Mouse (Mus musculus) c-Kit-positive CD71-positive TER-119-negative erythroid progenitor cells, embryonic 14.5 days (primary cell): ENCODE data around the gene Csgalnact2.

Experiments used
- DNase-seq: peaks from one replicate; pipeline ENCODE4 v3.0.0-alpha.2; 2013; ENCODE audit warnings: low read depth

Csgalnact2 gene

DNA sequence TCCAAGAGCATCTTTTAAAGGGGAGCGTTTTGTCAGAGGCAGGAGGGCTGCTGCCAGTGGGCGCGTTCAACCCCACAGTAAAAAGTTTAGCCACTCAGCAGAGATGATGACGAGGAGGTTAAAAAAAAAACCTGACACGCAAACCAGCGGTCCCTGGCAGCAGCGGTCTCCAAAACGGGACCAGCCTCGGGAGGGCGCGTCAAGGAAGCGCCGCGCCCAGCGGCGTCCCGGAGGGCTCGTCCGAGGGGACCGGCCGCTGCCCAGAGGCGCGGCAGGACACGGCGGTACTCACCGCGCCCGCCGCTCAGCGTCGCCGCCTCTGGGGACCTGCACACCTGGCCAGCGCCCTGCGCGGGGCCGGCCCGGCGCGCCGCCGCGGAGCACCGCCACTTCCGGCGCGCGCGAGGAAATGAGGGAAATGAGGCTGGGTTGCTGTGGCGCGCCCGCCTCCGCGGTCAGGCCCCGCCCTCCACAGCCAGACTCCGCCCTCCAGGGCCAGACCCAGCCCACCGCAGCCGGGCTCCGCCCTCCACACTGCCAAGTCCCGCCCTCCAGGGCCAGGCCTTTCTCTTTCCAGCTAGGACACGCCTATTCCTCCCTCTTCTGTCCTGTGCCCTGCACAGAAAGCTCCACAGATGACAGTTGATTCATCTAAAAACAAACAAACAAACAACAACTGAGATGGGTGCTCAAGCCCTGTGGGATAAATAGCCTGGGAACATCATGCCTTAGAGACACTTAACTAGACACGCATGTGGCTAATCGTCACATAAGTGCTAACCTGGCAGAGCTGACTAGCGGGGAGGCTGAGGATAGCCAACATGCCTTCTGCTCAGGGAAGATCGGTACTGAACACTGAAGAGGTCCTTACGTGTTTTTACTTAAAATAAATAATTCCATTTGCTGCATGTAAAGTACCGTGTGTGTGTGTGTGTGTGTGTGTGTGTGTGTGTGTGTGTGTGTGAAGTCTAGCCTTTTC lies at the start of gene Csgalnact2:
TSS of gene Csgalnact2 (minus strand) at position 410 of the 979 bp plus-strand sequence.
- peak; percentile 73 for DNase-seq

GRCm38 (mm10) chr6:118188599-118188998 lies 49.7 kb upstream of the Csgalnact2 start:
- DNase-seq = no peak

- no peak for DNase-seq
Measured at GRCm38 (mm10) chr6:118187285-118187641, 48.3 kb upstream of the Csgalnact2 start.

- no peak for DNase-seq
Measured at GRCm38 (mm10) chr6:118186620-118187284, 47.8 kb upstream of the Csgalnact2 start.

DNA sequence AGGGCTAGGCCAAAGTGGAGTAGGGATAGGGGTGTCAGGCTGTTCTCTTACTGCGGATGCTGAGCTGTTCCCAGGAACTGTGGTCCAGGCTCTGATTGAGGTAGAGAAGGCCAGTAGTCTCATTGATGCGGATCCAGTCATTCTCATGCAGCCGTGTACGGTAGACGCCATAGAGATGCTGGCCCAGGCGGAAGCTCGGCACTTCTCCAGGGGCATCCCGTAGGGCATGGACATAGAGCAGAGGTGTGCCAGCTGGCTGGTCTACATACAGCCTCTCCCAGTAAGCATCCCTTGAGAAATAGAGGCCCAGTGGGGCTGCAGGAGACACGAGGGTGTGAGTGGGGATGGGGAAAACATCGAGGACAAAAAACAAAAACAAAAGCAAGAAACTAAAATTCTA lies 45.2 kb upstream of the Csgalnact2 start:
- no peak for DNase-seq

GRCm38 (mm10) chr6:118180085-118180423 lies 41.1 kb upstream of the Csgalnact2 start:
- DNase-seq = no peak

DNA sequence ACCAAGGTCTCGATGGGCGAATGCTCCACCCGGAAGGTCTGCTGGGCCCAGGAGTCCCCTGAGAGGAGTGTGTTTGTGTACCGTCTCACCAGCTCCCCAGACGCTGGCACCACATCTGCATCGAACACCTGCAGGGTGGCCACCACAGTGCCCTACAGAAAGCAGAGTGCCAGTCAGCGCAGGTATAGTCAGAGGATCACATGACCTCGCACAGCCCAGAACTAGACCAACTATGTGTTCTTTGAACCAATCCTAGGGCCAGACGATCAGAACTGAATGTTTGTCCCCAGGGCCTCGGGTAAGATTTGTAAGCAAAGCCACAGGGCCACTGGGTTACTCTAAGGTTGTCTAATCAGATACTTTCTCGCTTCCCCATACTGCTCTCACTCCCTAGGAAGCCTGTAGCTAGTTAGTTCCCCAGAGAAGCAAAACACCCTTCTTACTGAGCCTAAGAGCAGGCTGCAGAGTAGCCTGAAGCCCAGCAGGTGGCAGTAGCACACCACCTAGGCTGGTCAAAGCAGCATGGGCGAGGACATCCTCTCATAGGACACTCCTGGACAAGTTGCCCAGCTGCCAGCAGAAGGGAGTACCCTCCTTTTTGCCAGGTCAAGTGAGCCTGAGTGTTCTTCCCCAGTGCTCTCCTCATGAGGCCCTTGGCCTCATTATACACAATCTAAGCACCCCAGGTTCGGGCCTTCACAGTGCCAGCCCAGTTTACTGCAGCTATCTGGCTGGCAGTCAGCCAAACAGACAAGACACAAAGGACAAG lies 40.6 kb upstream of the Csgalnact2 start:
- DNase-seq = peak; percentile 48

DNA sequence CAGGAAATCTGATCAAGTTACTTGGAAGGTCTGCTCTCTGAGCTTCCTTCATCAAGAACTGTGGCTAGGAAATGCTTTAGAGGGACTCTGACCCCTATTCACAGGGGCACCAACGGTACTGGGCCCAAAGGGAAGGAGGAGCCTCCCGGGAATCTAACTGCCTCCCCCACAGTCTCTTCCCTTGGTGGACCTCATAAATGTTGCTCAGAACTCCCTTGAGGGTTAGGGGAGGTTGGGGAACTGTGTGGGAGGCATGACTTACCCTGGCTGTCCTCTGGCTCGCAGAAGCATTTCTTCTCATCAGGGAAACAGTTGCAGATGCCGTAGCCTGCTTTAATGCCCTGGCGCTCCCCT lies 35.0 kb upstream of the Csgalnact2 start:
- no peak for DNase-seq

DNA sequence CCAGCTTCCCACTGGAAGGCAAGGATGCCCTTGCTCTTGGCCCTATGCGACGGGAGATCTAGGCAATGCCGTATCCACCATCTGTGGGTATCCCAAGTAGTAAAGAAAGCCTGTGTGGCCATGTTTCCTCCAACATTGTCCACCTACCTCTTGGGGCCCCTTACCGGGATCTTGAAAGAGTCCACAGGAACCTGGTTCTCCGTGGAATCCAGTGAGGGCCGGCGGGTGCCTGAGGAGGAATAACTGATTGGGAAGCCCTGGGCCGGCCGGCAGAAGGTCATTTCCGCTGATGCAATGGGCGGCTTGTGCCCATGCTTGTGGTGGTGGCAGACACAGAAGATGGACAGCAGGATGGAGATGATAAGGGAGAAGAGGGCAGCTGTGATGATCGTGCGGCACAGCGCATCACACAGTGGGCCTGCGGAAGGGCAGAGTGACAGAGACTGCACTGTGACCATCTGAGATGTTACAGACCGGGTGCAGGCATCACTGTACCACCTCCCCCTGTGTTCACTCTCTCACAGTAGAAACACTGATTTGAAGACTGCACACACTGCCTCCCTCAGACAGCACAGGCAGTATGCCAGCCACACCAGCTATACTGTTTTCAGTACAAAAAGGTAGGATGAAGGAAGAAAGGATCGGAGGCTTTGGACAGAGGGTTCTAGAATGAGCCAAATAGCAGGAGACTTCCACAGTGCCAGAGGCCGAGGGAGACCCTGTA lies 34.5 kb upstream of the Csgalnact2 start:
- DNase-seq = no peak

GRCm38 (mm10) chr6:118171386-118171785 lies 32.4 kb upstream of the Csgalnact2 start:
- no peak for DNase-seq

- no peak for DNase-seq
Measured at GRCm38 (mm10) chr6:118168106-118168505, 29.2 kb upstream of the Csgalnact2 start.

GRCm38 (mm10) chr6:118167013-118167412 lies 28.1 kb upstream of the Csgalnact2 start:
- DNase-seq = no peak

DNA sequence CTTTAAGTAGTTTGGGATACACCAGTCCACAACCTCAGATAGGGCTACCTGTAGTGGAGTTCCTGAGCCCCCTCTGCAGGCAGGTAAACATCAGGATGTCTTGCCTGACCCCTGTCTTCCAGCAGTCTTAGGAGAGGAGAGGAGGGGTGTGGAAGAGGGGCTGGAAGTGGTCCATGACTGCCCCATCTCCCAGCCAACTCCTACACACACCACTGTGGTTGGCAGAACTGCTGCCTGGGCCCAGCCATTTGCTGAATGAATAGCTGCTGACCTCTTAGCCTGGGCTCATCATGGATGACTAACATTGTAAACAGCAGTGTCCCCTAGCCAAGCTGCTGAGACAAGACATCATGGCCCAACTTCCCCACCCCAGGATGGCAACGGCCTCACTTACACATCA lies 26.6 kb upstream of the Csgalnact2 start:
- no peak for DNase-seq

DNA sequence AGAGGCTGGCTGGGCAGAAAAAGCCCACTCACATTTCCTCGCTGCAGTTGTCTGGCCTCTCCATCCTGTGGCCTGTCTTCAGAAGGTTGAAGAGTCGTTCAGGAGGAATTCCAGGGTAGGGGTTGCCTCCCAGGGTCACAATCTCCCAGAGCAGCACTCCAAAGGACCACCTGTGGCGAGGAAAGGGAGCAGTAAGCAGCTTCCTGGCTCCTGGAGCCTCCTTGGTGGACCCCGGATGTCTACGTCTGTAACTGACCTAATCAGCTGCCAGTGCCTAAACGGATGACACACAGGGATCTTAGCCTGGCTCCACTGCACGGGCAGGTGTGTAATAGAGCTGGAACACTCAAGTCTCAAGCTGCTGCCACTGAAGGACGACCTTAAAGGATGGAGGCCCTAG lies 25.8 kb upstream of the Csgalnact2 start:
- no peak for DNase-seq

- DNase-seq = no peak
Measured at GRCm38 (mm10) chr6:118163086-118163485, 24.1 kb upstream of the Csgalnact2 start.

GRCm38 (mm10) chr6:118162457-118163082 lies 23.6 kb upstream of the Csgalnact2 start:
- no peak for DNase-seq

DNA sequence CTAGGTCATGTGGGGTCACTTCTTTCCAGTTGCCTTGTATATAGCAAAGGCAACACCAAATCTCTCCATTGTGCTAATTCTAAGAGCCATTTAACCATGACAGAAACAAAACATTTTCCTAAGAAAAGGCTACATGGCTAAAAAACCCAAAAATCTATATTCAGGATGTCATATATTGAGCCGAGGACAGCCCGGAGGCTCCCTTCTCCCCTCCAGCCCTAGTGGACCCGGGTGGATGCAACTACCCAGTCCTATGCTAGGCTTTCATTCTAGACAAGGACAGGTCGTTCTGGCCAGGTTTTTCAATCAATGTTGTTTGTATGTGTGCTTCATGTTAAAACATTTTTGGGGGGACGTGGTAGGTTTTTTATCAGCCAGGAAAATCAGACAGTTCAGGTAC lies 14.2 kb upstream of the Csgalnact2 start:
- no peak for DNase-seq

GRCm38 (mm10) chr6:118150988-118151387 lies 12.0 kb upstream of the Csgalnact2 start:
- DNase-seq = no peak

DNA sequence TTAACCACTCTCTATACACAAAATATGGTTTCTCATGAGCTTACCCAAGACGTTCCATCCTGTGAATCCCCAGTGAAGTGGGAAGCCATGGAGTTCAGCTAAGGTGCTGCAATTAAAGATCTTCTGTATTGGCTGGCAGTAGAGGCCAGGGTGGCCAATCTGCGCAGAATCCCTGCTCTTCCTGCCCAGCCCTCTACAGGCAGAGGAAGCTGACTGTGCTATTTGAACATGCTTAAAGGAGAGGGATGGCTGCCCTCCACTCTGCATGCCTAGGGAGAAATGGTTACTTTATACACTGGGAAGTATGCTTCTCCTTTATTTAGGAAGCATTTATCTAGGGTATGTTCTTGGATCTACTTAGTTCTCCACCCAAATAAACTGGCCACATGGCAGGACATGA lies 11.6 kb upstream of the Csgalnact2 start:
- no peak for DNase-seq

DNA sequence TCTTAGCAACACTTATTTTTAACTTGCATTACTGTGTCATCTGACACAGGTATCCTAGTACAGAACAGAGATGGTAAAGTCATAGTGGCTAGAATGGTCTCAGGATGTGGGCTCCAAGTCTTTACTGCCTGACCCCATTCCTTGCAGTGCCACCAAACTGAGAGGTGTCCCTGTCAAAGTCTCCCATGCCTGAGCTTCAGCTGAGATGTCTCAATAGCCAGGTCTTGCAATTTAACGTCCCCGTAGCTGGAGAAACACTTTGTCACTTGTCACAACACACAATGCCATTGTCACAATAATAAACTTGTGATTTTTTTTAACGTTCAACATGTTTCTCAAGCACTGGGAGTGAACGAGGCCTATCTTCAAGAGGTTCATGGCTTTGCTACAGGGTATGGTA lies 11.2 kb upstream of the Csgalnact2 start:
- no peak for DNase-seq

DNA sequence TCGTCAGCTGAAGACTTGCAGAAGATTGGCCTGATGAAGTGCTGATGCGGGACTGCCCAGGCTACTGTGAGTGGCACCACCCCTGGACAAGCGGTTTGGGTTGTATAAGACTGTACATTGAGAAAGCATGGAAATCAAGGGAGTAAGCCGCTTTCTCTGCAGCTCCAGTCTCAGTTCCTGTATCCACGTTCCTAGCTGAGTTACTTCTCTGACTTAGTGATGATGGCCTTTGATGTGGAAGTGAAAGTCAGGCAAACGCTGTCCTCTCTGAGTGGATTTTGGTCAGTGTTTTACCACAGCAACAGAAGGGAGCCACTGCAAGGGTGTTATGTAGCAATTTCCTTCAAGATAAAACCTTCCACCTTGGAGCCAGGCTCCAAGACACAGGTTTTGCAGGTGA lies 2.0 kb upstream of the Csgalnact2 start:
- DNase-seq = no peak

- no peak for DNase-seq
Measured at GRCm38 (mm10) chr6:118137148-118137547, 1.8 kb downstream of the Csgalnact2 start.
